8 mouse cellular contexts compared by ENCODE assay signal in the genomic region with DNA sequence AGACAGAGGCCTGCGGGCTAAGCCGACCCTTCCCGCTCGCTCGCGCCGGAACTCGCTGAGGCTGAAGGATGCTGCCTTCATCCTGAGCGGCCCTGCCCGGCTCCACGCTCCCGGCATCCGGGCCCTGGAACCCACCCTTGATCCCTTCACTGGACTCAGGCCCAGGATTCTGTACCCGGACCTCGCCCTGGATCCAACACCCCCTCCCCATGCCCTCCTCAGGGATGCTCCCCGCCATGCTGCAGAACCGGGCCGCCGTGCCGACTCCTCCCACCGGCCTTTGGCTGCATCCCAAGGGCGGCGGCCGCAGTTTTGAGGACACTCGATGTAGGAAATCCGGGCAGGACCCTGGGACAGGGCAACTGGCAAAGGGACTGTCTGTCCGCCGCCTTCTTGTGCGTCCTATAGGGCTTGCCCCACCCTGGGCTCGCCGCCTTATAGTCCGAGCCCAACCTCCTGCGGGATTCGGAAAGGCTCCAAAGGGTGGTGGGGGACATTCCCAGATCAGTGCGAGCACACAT. TPM values are rescaled to one million over a fixed set of nuclear protein-coding genes. Genes with fewer than 3 reads are reported as not detected.
DNase-seq lines count a peak whose midpoint lies in the region; ATAC-seq and TF ChIP-seq lines count a peak whose summit lies in the region.

No protein-coding gene starts in this region.

- no peaks in the 10 kb centered on the region for H3K9me3 ChIP-seq in hindbrain, postnatal 0 days (ENCODE audit: low read length)
- H3K9me3 ChIP-seq in limb, embryonic 15.5 days = no peaks in the 10 kb centered on the region
- H3K9me3 ChIP-seq in midbrain, postnatal 0 days (ENCODE audit: low read length) = no peaks in the 10 kb centered on the region

- no peaks in the 10 kb centered on the region for H3K36me3 ChIP-seq in hindbrain, postnatal 0 days (ENCODE audit: insufficient read depth, low read length)
- H3K36me3 ChIP-seq in limb, embryonic 15.5 days = no peaks in the 10 kb centered on the region
- H3K36me3 ChIP-seq in midbrain, postnatal 0 days (ENCODE audit: insufficient read depth, low read length) = no peaks in the 10 kb centered on the region

- peak overlapping the region; percentile 89 for H3K27ac ChIP-seq in hindbrain, postnatal 0 days
- H3K27ac ChIP-seq in limb, embryonic 15.5 days = no peak overlapping the region; the same call in 1 of the 2 replicates
- H3K27ac ChIP-seq in midbrain, postnatal 0 days (ENCODE audit: low read depth, low read length) = peak overlapping the region; percentile 80

- WGBS in hindbrain, postnatal 0 days = under 1% methylated on average over 34 of the region's 35 CpGs
- 0% methylated on average over 35 of the region's 35 CpGs for WGBS in limb, embryonic 15.5 days
- 1% methylated on average over 35 of the region's 35 CpGs for WGBS in midbrain, postnatal 0 days

- peak overlapping the region; percentile 75 for H3K4me2 ChIP-seq in hindbrain, postnatal 0 days (ENCODE audit: low read depth, low read length)
- peak overlapping the region; percentile 97 for H3K4me2 ChIP-seq in limb, embryonic 15.5 days
- peak overlapping the region; percentile 74 for H3K4me2 ChIP-seq in midbrain, postnatal 0 days (ENCODE audit: low read depth, low read length, poor library complexity, severe bottlenecking)

- peak; percentile 62 for ATAC-seq in hindbrain, postnatal 0 days
- ATAC-seq in limb, embryonic 15.5 days (ENCODE audit: insufficient number of reproducible peaks, low FRiP score, low TSS enrichment, low read depth) = peak; percentile 10
- peak; percentile 62 for ATAC-seq in midbrain, postnatal 0 days (ENCODE audit: low FRiP score)

- H3K27me3 ChIP-seq in hindbrain, postnatal 0 days (ENCODE audit: insufficient read depth, low read length) = 0 out of 2 replicates have a peak, but pooled peaks cover 2% of the 10 kb centered on the region
- H3K27me3 ChIP-seq in limb, embryonic 15.5 days = peaks cover 18% of the 10 kb centered on the region
- no peaks in the 10 kb centered on the region for H3K27me3 ChIP-seq in midbrain, postnatal 0 days (ENCODE audit: insufficient read depth, low read length)

- peak overlapping the region; percentile 67 for H3K9ac ChIP-seq in hindbrain, postnatal 0 days (replicated peaks; ENCODE audit: low read length)
- H3K9ac ChIP-seq in limb, embryonic 15.5 days = peak overlapping the region; percentile 39
- peak overlapping the region; percentile 86 for H3K9ac ChIP-seq in midbrain, postnatal 0 days (replicated peaks; ENCODE audit: low read length, poor library complexity, severe bottlenecking)

- peak overlapping the region; percentile 52 for H3K4me3 ChIP-seq in hindbrain, postnatal 0 days (ENCODE audit: low read length)
- H3K4me3 ChIP-seq in limb, embryonic 15.5 days = peak overlapping the region; percentile 72
- peak overlapping the region; percentile 85 for H3K4me3 ChIP-seq in midbrain, postnatal 0 days (ENCODE audit: low read depth, low read length)

- TF ChIP-seq CTCF in hindbrain, postnatal 0 days (IDR thresholded peaks at IDR 0.05; ENCODE audit: low read depth) = no peak
- TF ChIP-seq CTCF in midbrain, postnatal 0 days (IDR thresholded peaks at IDR 0.05) = no peak

- H3K4me1 ChIP-seq in hindbrain, postnatal 0 days (ENCODE audit: insufficient read depth, low read length) = peaks cover 13% of the 10 kb centered on the region
- H3K4me1 ChIP-seq in limb, embryonic 15.5 days = peaks cover 22% of the 10 kb centered on the region
- H3K4me1 ChIP-seq in midbrain, postnatal 0 days (ENCODE audit: insufficient read depth, low read length) = peaks cover 5% of the 10 kb centered on the region; the same call in 1 of the 2 replicates

- peak; percentile 37 to 76 for DNase-seq in spleen, postnatal 4 days (ENCODE audit: low spot score in 2 of 2)
- no peak for DNase-seq in spleen, adult 18-20 months
- peak; percentile 80 for DNase-seq in cerebellum, adult 9-10 months
- DNase-seq in frontal cortex, postnatal 10 days (ENCODE audit: low spot score in 2 of 2) = peak; percentile 48 to 57
- peak; percentile 38 for DNase-seq in hindbrain, postnatal 0 days (ENCODE audit: low spot score)
- no peak for DNase-seq in midbrain, postnatal 0 days (ENCODE audit: low spot score)
- no peak for DNase-seq in urinary bladder, postnatal 10 days (ENCODE audit: low spot score)

RNA-seq across cellular contexts. Expression of gene Acot7, which starts 0.5 kb away (rescaled TPM):
- total RNA-seq in hindbrain, postnatal 0 days (2014; rRNA removed) = 249 and 259 TPM in 2 replicates
- 455 and 488 TPM in 2 replicates for polyA plus RNA-seq in hindbrain, postnatal 0 days (2015; fragmentation: Nextera tagmentation; extraction: Ambion mirVana)
- polyA plus RNA-seq in limb, embryonic 15.5 days (2015; fragmentation: Nextera tagmentation; extraction: Ambion mirVana) = 52.6 and 57.3 TPM in 2 replicates
- 228 and 259 TPM in 2 replicates for total RNA-seq in midbrain, postnatal 0 days (2014; rRNA removed)
- polyA plus RNA-seq in midbrain, postnatal 0 days (2015; fragmentation: Nextera tagmentation; extraction: Ambion mirVana) = 510 and 544 TPM in 2 replicates

RNA-seq across cellular contexts. Expression of gene Hes2, which starts 19.7 kb away (rescaled TPM):
- total RNA-seq in hindbrain, postnatal 0 days (2014; rRNA removed) = not detected in 2 replicates
- not detected in 2 replicates for polyA plus RNA-seq in hindbrain, postnatal 0 days (2015; fragmentation: Nextera tagmentation; extraction: Ambion mirVana)
- polyA plus RNA-seq in limb, embryonic 15.5 days (2015; fragmentation: Nextera tagmentation; extraction: Ambion mirVana) = 0.12 and 0.14 TPM in 2 replicates
- not detected in 2 replicates for total RNA-seq in midbrain, postnatal 0 days (2014; rRNA removed)
- polyA plus RNA-seq in midbrain, postnatal 0 days (2015; fragmentation: Nextera tagmentation; extraction: Ambion mirVana) = not detected in 2 replicates

RNA-seq across cellular contexts. Expression of gene Espn, which starts 26.2 kb away (rescaled TPM):
- total RNA-seq in hindbrain, postnatal 0 days (2014; rRNA removed) = 0.47 and 1.4 TPM in 2 replicates
- 0.71 and 0.79 TPM in 2 replicates for polyA plus RNA-seq in hindbrain, postnatal 0 days (2015; fragmentation: Nextera tagmentation; extraction: Ambion mirVana)
- 1.9 and 2.2 TPM in 2 replicates for polyA plus RNA-seq in limb, embryonic 15.5 days (2015; fragmentation: Nextera tagmentation; extraction: Ambion mirVana)
- total RNA-seq in midbrain, postnatal 0 days (2014; rRNA removed) = 0.22 and 0.42 TPM in 2 replicates
- 0.22 and 0.53 TPM in 2 replicates for polyA plus RNA-seq in midbrain, postnatal 0 days (2015; fragmentation: Nextera tagmentation; extraction: Ambion mirVana)

Comparison
In these comparisons a context has a peak if more than half of its experiments do, and no peak if none do; other contexts are left out.
1. DNase-seq: peak in spleen, postnatal 4 days (2 of 2), cerebellum, adult 9-10 months (single experiment), frontal cortex, postnatal 10 days (2 of 2) and hindbrain, postnatal 0 days (single experiment); none in spleen, adult 18-20 months (0 of 2), midbrain, postnatal 0 days (single experiment) and urinary bladder, postnatal 10 days (single experiment).
2. ATAC-seq: peak in every context shown above with its lines; median percentile 62 in hindbrain, postnatal 0 days; 62 in midbrain, postnatal 0 days; 10 in limb, embryonic 15.5 days.
3. Peak in every context shown above with its lines, with median percentiles within 50 percentile points of each other: H3K4me2 ChIP-seq, H3K4me3 ChIP-seq and H3K9ac ChIP-seq.